Mouse (Mus musculus) E14TG2a.4 (cell line): ENCODE measurements at regions not wholly inside any gene's neighbourhood (a gene's known extent, or its start where the extent isn't known, plus 50 kb on each side); places are given as distances from the start of the nearest gene placed in this dataset.

Experiments used
- CTCF ChIP-seq: conservative IDR thresholded peaks from 2 replicates; pipeline ENCODE4 v1.5.1; 2014; ENCODE audit warnings: low read length
- NANOG ChIP-seq: IDR thresholded peaks from 2 replicates; pipeline ENCODE4 v1.6.1; 2014; ENCODE audit warnings: borderline replicate concordance, low read length, mixed read lengths
- POU5F1 ChIP-seq: IDR thresholded peaks from 2 replicates; pipeline ENCODE4 v1.6.1; 2014; ENCODE audit warnings: low read length, borderline replicate concordance

- TF ChIP-seq CTCF (no peak), NANOG (no peak), POU5F1 (no peak)
These were observed 954.3 kb upstream of the Car8 start for GRCm38 (mm10) chr4:9193121-9193520.
